Mouse (Mus musculus) neutrophil, adult 5-6 weeks (primary cell): ENCODE data around the gene Zbtb8a. TPM values are rescaled to one million over a fixed set of nuclear protein-coding genes. Genes with fewer than 3 reads are reported as not detected.

Experiments used
- total RNA-seq: library from RNA; stranded (forward); fragments of 200-1000 nt; gene quantifications from 2 replicates; pipeline ENCODE4 v1.2.3, GENCODE M21; 2017

The Zbtb8a gene
- total RNA-seq, 1 experiment from 2014 or later = 2.3 TPM

Other genes starting within 250 kb of the Zbtb8a start
- gene Fndc5, start 241.1 kb downstream of the Zbtb8a start, total RNA-seq = not detected in 2 replicates
- 33.0 and 44.8 TPM in 2 replicates for gene S100pbp, start 188.4 kb downstream of the Zbtb8a start, total RNA-seq
- gene Yars, start 188.4 kb downstream of the Zbtb8a start, total RNA-seq = 26.3 and 31.4 TPM in 2 replicates
- gene C77080, start 116.7 kb downstream of the Zbtb8a start, total RNA-seq = 2.0 TPM in 1 of 2 replicates, not detected in the other
- 0.12 TPM in 1 of 2 replicates, not detected in the other for gene Sync, start 90.5 kb downstream of the Zbtb8a start, total RNA-seq
- 61.8 and 63.2 TPM in 2 replicates for gene Rbbp4, start 42.7 kb downstream of the Zbtb8a start, total RNA-seq
- gene Zbtb8os, start 42.4 kb downstream of the Zbtb8a start, total RNA-seq = 52.5 and 55.0 TPM in 2 replicates
- gene Zbtb8b, start 62.7 kb upstream of the Zbtb8a start, total RNA-seq = not detected in 2 replicates
- gene Bsdc1, start 83.5 kb upstream of the Zbtb8a start, total RNA-seq = 94.7 and 122 TPM in 2 replicates
- gene Tssk3, start 112.9 kb upstream of the Zbtb8a start, total RNA-seq = not detected in 2 replicates
- gene Fam229a, start 113.1 kb upstream of the Zbtb8a start, total RNA-seq = not detected in 2 replicates
- 97.5 and 100 TPM in 2 replicates for gene Marcksl1, start 135.5 kb upstream of the Zbtb8a start, total RNA-seq
- 81.6 and 87.7 TPM in 2 replicates for gene Hdac1, start 164.6 kb upstream of the Zbtb8a start, total RNA-seq
- 54.2 and 70.1 TPM in 2 replicates for gene Lck, start 195.5 kb upstream of the Zbtb8a start, total RNA-seq
- 0.98 TPM in 1 of 2 replicates, not detected in the other for gene Fam167b, start 200.4 kb upstream of the Zbtb8a start, total RNA-seq
- gene Eif3i, start 222.5 kb upstream of the Zbtb8a start, total RNA-seq = 72.7 and 74.6 TPM in 2 replicates
- 164 TPM in 2 replicates for gene Tmem234, start 222.6 kb upstream of the Zbtb8a start, total RNA-seq
- 0.49 and 3.8 TPM in 2 replicates for gene Dcdc2b, start 236.1 kb upstream of the Zbtb8a start, total RNA-seq
- gene Iqcc, start 241.0 kb upstream of the Zbtb8a start, total RNA-seq = 25.7 and 27.5 TPM in 2 replicates
- 42.6 and 53.2 TPM in 2 replicates for gene Ccdc28b, start 245.8 kb upstream of the Zbtb8a start, total RNA-seq